Mouse (Mus musculus) E14TG2a.4 (cell line): ENCODE results near the gene Olfr552.

Experiments used
- H3K27me3 ChIP-seq: 2 replicates; pipeline ENCODE4 v1.6.1; 2014; ENCODE audit warnings: low read length, control low read depth; ENCODE audit not compliant: insufficient read depth
- H3K36me3 ChIP-seq: 2 replicates; pipeline ENCODE4 v1.6.1; 2014; ENCODE audit warnings: low read length, control low read depth; ENCODE audit not compliant: insufficient read depth
- H3K4me1 ChIP-seq: replicated peaks from 2 replicates; pipeline ENCODE4 v1.6.1; 2014; ENCODE audit warnings: low read depth, low read length, control low read depth
- H3K4me3 ChIP-seq: replicated peaks from 2 replicates; pipeline ENCODE4 v1.5.1; 2014; ENCODE audit warnings: mild to moderate bottlenecking, low read length
- H3K9me3 ChIP-seq: 2 replicates; pipeline ENCODE4 v1.6.1; 2014; ENCODE audit warnings: low read length, control low read depth
- CTCF ChIP-seq: conservative IDR thresholded peaks from 2 replicates; pipeline ENCODE4 v1.5.1; 2014; ENCODE audit warnings: low read length
- NANOG ChIP-seq: IDR thresholded peaks from 2 replicates; pipeline ENCODE4 v1.6.1; 2014; ENCODE audit warnings: borderline replicate concordance, low read length, mixed read lengths
- POU5F1 ChIP-seq: IDR thresholded peaks from 2 replicates; pipeline ENCODE4 v1.6.1; 2014; ENCODE audit warnings: low read length, borderline replicate concordance

Olfr552 gene

GRCm38 (mm10) chr7:102597378-102598031 lies at the start of gene Olfr552:
TSS of gene Olfr552 (plus strand) at chr7:102597770.
- Histone ChIP-seq H3K4me3 (no peak within 1 kb of the TSS), H3K36me3 (no peaks in the 10 kb centered on the region), H3K4me1 (no peaks in the 10 kb centered on the region), H3K9me3 (no peaks in the 10 kb centered on the region), H3K27me3 (no peaks in the 10 kb centered on the region)
- TF ChIP-seq POU5F1 (no peak), NANOG (no peak), CTCF (no peak)

- no peaks in the 10 kb centered on the region for H3K27me3 ChIP-seq
- H3K9me3 ChIP-seq: no peaks in the 10 kb centered on the region
- TF ChIP-seq POU5F1 (no peak), NANOG (no peak), CTCF (no peak)
- no peak within 1 kb of the TSS for H3K4me3 ChIP-seq
- no peaks in the 10 kb centered on the region for H3K36me3 ChIP-seq
- H3K4me1 ChIP-seq: no peaks in the 10 kb centered on the region
These were observed 48.0 kb upstream of the Olfr552 start, which contains the start of gene Olfr549 for GRCm38 (mm10) chr7:102549570-102549969. TSS of gene Olfr549 (plus strand) at chr7:102549870.

GRCm38 (mm10) chr7:102553279-102553678 lies 44.3 kb upstream of the Olfr552 start:
- no peaks in the 10 kb centered on the region for H3K4me1 ChIP-seq
- no peak overlapping the region for H3K4me3 ChIP-seq
- H3K9me3 ChIP-seq: no peaks in the 10 kb centered on the region
- no peak for TF ChIP-seq CTCF
- TF ChIP-seq NANOG: no peak
- no peak for TF ChIP-seq POU5F1
- H3K27me3 ChIP-seq: no peaks in the 10 kb centered on the region
- no peaks in the 10 kb centered on the region for H3K36me3 ChIP-seq

GRCm38 (mm10) chr7:102564999-102565997 lies 32.3 kb upstream of the Olfr552 start, which contains the start of gene Trim21:
TSS of gene Trim21 (minus strand) at chr7:102565486.
- Histone ChIP-seq H3K27me3 (no peaks in the 10 kb centered on the region), H3K9me3 (no peaks in the 10 kb centered on the region), H3K36me3 (0 out of 2 replicates have a peak, but pooled peaks cover 3% of the 10 kb centered on the region), H3K4me3 (peak within 1 kb of the TSS; percentile 61), H3K4me1 (peaks cover 8% of the 10 kb centered on the region)
- TF ChIP-seq POU5F1 (no peak), NANOG (no peak), CTCF (no peak)

GRCm38 (mm10) chr7:102566219-102566618 lies 31.4 kb upstream of the Olfr552 start:
- no peaks in the 10 kb centered on the region for H3K36me3 ChIP-seq
- no peaks in the 10 kb centered on the region for H3K27me3 ChIP-seq
- peaks cover 8% of the 10 kb centered on the region for H3K4me1 ChIP-seq
- no peaks in the 10 kb centered on the region for H3K9me3 ChIP-seq
- H3K4me3 ChIP-seq: no peak overlapping the region
- TF ChIP-seq CTCF: peak; percentile 30; the same call in 1 of the 2 replicates
- TF ChIP-seq NANOG: no peak
- TF ChIP-seq POU5F1: no peak

- no peak for TF ChIP-seq CTCF
- no peak for TF ChIP-seq NANOG
- H3K4me1 ChIP-seq: no peaks in the 10 kb centered on the region
- H3K4me3 ChIP-seq: no peak within 1 kb of the TSS
- H3K9me3 ChIP-seq: no peaks in the 10 kb centered on the region
- no peaks in the 10 kb centered on the region for H3K27me3 ChIP-seq
- no peaks in the 10 kb centered on the region for H3K36me3 ChIP-seq
These were observed 26.4 kb upstream of the Olfr552 start, which contains the start of gene Olfr550 for GRCm38 (mm10) chr7:102571142-102571541. TSS of gene Olfr550 (plus strand) at chr7:102571442.

- H3K4me3 ChIP-seq: no peak overlapping the region
- H3K9me3 ChIP-seq: no peaks in the 10 kb centered on the region
- no peaks in the 10 kb centered on the region for H3K4me1 ChIP-seq
- H3K36me3 ChIP-seq: no peaks in the 10 kb centered on the region
- H3K27me3 ChIP-seq: no peaks in the 10 kb centered on the region
- TF ChIP-seq CTCF (no peak), POU5F1 (no peak), NANOG (no peak)
These were observed 24.3 kb upstream of the Olfr552 start for GRCm38 (mm10) chr7:102573174-102573830.

GRCm38 (mm10) chr7:102575998-102576397 lies 21.6 kb upstream of the Olfr552 start:
- Histone ChIP-seq H3K36me3 (no peaks in the 10 kb centered on the region), H3K4me3 (no peak overlapping the region), H3K27me3 (no peaks in the 10 kb centered on the region), H3K9me3 (no peaks in the 10 kb centered on the region), H3K4me1 (no peaks in the 10 kb centered on the region)
- TF ChIP-seq CTCF (no peak), POU5F1 (no peak), NANOG (no peak)
